Mouse (Mus musculus) macrophage (primary cell): ENCODE measurements around the gene Npc1l1. TPM values are rescaled to one million over a fixed set of nuclear protein-coding genes. Genes with fewer than 3 reads are reported as not detected.

ENCODE experiments used
- H3K27ac ChIP-seq: fragments of 350-480 bp; formaldehyde crosslinking; 2 replicates; pipeline ENCODE4 v1.9.0; 2021
- H3K36me3 ChIP-seq: fragments of 350-480 bp; formaldehyde crosslinking; 2 replicates; pipeline ENCODE4 v1.9.0; 2021; ENCODE audit errors: inconsistent target
- H3K4me3 ChIP-seq: fragments of 350-480 bp; formaldehyde crosslinking; 2 replicates; pipeline ENCODE4 v1.9.0; 2021; ENCODE audit errors: inconsistent target
- H3K79me2 ChIP-seq: fragments of 350-480 bp; formaldehyde crosslinking; 2 replicates; pipeline ENCODE4 v1.9.0; 2021; ENCODE audit errors: inconsistent target
- WGBS: methylation state at CpG from one replicate; pipeline ENCODE4 v1.1.7; 2026; ENCODE audit warnings: inconsistent platforms; ENCODE audit not compliant: missing documents; 5-methylcytosine and 5-hydroxymethylcytosine counted together
- polyA plus RNA-seq: library from polyadenylated mRNA; stranded (reverse); fragments of 250-400 nt; gene quantifications from 3 replicates; pipeline ENCODE4 v1.2.4, GENCODE M21; 2018; ENCODE audit warnings: inconsistent platforms

Npc1l1 gene
- polyA plus RNA-seq, 1 experiment from 2014 or later, result 0.03 TPM

GRCm38 (mm10) chr11:6184202-6184935 is 45.6 kb downstream of the Npc1l1 start:
- Histone ChIP-seq H3K4me3 (no peak overlapping the region), H3K36me3 (0 out of 2 replicates have a peak, but pooled peaks cover 5% of the 10 kb centered on the region), H3K79me2 (peaks cover 100% of the 10 kb centered on the region), H3K27ac (no peak overlapping the region)
- 56% methylated on average over 11 of the region's 11 CpGs for WGBS

DNA sequence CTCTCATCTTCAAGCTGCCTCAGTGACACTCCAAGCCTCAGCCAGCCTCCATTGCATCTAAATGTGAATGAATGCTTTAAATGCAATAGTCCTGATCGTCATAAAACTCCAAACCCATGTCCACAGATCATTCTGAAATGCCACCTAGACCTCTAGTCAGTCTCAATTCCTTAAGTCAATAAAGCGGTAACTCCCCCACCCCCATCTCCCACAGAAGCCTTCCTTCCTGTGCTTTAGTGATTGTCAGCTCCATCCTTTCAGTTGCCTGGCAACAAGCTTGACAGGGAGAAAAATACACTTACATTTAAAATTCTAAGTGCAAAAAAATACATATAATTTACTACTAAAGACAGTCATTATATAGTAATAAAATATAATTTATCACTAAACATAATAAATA is 46.7 kb downstream of the Npc1l1 start:
- Histone ChIP-seq H3K36me3 (0 out of 2 replicates have a peak, but pooled peaks cover 5% of the 10 kb centered on the region), H3K79me2 (peaks cover 100% of the 10 kb centered on the region), H3K4me3 (no peak overlapping the region), H3K27ac (no peak overlapping the region)
- 91% methylated on average over 2 of the region's 2 CpGs for WGBS

GRCm38 (mm10) chr11:6180811-6181399 is 49.0 kb downstream of the Npc1l1 start:
- no peak overlapping the region for H3K4me3 ChIP-seq
- H3K79me2 ChIP-seq, result peaks cover 100% of the 10 kb centered on the region
- H3K27ac ChIP-seq, result no peak overlapping the region
- 90% methylated on average over 6 of the region's 6 CpGs for WGBS
- H3K36me3 ChIP-seq, result 0 out of 2 replicates have a peak, but pooled peaks cover 2% of the 10 kb centered on the region

DNA sequence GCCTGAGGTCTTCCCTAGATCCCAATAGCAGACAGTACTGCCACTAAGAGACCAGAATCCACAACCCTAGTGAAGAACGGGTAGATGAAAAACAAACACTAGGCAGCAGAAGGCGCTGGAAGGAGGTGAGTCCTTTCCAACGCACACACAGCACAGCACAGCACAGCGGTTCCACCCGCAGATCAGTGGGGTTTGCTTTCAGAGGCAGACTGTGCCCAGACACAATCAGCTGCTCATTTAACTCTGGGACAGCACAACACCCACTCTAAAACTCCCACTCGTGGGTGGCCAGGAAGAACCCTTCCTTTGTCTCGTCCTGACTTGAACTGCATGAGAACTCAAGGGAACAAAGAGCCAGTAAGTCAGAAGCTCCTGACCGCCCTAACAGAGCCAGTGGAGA is 50.7 kb downstream of the Npc1l1 start:
- H3K79me2 ChIP-seq, result peaks cover 100% of the 10 kb centered on the region
- no peak overlapping the region for H3K4me3 ChIP-seq
- H3K27ac ChIP-seq, result peak overlapping the region; percentile 22
- H3K36me3 ChIP-seq, result no peaks in the 10 kb centered on the region
- WGBS, result 58% methylated on average over 8 of the region's 8 CpGs

GRCm38 (mm10) chr11:6178673-6179166 is 51.2 kb downstream of the Npc1l1 start:
- Histone ChIP-seq H3K36me3 (no peaks in the 10 kb centered on the region), H3K79me2 (peaks cover 100% of the 10 kb centered on the region), H3K27ac (peak overlapping the region; percentile 22), H3K4me3 (no peak overlapping the region)
- WGBS, result 0% methylated on average over 2 of the region's 2 CpGs

DNA sequence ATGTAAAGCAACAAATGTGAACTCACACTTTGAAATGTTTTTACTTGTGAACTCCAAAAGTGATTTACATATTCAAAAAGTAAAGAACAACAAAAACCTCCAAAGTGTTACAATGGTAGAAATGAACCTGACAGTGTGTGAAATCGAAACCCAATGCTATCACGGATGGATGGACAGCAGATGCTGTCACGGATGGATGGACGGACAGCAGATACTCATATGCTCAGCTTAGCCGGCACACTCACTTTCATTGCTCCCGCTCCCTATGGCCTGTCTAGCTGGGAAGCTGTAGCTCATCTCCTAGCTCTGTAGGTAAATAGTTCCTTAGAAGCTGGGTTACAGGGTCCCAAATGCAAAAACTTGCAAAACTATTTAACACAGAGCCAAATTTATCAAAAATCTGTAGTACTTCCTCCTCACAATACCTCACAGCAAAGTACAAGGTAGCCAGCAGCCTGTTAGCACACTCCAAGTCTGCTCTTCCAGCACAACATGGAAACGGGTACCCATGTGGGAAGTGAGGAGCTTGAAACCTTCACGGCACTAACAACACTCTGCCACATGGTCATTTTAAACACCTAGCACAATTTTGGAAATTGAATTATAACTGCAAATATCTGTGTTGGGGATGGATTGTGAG is 52.0 kb downstream of the Npc1l1 start:
- no peak overlapping the region for H3K27ac ChIP-seq

GRCm38 (mm10) chr11:6175506-6175905 is 54.4 kb downstream of the Npc1l1 start:
- H3K4me3 ChIP-seq, result no peak overlapping the region
- WGBS, result 89% methylated on average over 1 of the region's 1 CpGs
- H3K36me3 ChIP-seq, result no peaks in the 10 kb centered on the region
- H3K79me2 ChIP-seq, result peaks cover 99% of the 10 kb centered on the region
- no peak overlapping the region for H3K27ac ChIP-seq

More for the DNA sequence above, 52.0 kb downstream of the Npc1l1 start:
- 94% methylated on average over 8 of the region's 8 CpGs for WGBS
- H3K79me2 ChIP-seq, result peaks cover 100% of the 10 kb centered on the region
- H3K4me3 ChIP-seq, result no peak overlapping the region
- no peaks in the 10 kb centered on the region for H3K36me3 ChIP-seq

DNA sequence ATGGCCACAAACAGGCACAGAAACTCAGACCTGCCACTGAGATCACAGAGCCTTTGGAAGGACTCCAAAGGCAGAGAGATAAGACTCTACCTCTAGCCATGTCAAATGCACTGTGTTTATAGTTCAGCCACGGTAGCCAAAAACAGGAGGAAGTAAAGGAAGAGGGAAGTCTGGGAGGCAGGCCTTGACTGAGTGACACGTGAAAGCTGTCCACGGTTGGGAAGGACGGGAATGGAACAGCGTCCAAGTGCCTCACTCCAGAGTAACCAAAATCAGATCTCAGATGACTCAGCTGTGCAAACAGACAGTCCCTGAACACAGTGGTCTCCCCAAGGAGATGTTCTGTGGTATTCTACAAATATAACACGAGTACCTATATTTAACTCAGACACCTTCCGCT is 55.2 kb downstream of the Npc1l1 start:
- Histone ChIP-seq H3K4me3 (no peak overlapping the region), H3K36me3 (no peaks in the 10 kb centered on the region), H3K79me2 (peaks cover 99% of the 10 kb centered on the region), H3K27ac (no peak overlapping the region)
- 35% methylated on average over 7 of the region's 7 CpGs for WGBS

- Histone ChIP-seq H3K4me3 (no peak overlapping the region), H3K36me3 (no peaks in the 10 kb centered on the region), H3K27ac (no peak overlapping the region), H3K79me2 (peaks cover 96% of the 10 kb centered on the region)
- whole genome bisulfite sequencing, result 23% methylated on average over 2 of the region's 2 CpGs
These were observed 60.8 kb downstream of the Npc1l1 start for GRCm38 (mm10) chr11:6169041-6169663.

DNA sequence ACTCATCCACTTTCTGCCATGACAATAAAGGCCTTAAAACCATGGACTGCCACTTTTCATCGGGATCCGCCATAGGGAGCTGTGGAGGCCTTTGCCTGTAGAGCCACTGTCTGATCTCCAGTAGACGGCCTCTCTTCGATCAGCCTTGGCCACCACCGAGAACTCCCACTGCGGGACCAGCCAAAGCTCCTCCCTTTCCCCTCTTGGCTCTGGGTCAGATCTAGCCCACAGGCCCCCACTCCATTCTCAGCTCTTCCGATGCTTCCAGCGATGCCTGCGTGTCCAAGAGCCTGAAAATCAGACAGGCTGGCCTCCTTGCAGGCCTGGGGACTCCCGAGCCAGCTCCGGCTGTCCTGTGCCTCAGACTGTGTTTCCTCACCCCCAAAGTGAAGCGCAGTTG is 63.6 kb downstream of the Npc1l1 start:
- H3K36me3 ChIP-seq, result no peaks in the 10 kb centered on the region
- peaks cover 97% of the 10 kb centered on the region for H3K79me2 ChIP-seq
- H3K27ac ChIP-seq, result no peak overlapping the region
- 94% methylated on average over 11 of the region's 12 CpGs for WGBS
- no peak overlapping the region for H3K4me3 ChIP-seq

DNA sequence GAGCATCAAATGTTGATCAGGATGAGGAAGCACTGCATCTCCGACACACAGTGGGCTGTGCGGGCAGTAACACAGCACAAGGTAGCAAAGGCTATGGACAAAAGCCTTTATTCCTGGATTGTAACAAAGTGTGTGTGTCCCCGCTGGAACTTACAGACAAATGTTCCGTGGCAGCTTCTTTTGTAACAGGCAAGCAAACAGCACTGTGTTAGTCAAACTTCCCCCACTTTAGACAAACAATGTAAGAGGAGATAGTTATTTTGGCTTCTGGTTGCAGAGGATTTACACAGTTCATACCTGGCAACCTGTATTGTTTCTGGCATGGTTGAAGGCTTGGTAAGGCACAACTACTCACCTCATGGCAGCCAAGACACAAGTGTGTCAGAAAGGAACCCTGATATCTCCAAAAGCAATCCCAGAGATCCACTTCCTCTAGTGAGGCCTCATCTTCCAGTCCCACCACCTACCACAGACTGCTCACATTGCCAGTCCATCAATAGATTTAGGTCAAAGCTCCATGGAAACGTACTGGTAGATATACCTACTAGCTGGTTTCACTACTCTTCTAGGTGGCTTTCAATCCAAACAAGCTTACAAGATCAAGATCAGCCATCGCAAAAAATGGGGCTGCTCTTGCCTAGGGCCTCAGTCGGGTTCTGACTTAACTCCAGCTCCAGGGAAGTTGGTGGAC is 64.4 kb downstream of the Npc1l1 start:
- WGBS, result 93% methylated on average over 7 of the region's 7 CpGs
- peaks cover 97% of the 10 kb centered on the region for H3K79me2 ChIP-seq
- H3K27ac ChIP-seq, result no peak overlapping the region
- no peak overlapping the region for H3K4me3 ChIP-seq
- H3K36me3 ChIP-seq, result no peaks in the 10 kb centered on the region

GRCm38 (mm10) chr11:6164781-6165180 is 65.2 kb downstream of the Npc1l1 start:
- Histone ChIP-seq H3K27ac (no peak overlapping the region), H3K4me3 (no peak overlapping the region), H3K36me3 (no peaks in the 10 kb centered on the region), H3K79me2 (peaks cover 97% of the 10 kb centered on the region)
- 93% methylated on average over 7 of the region's 7 CpGs for WGBS

GRCm38 (mm10) chr11:6163706-6164105 is 66.2 kb downstream of the Npc1l1 start:
- 94% methylated on average over 11 of the region's 12 CpGs for WGBS
- Histone ChIP-seq H3K27ac (no peak overlapping the region), H3K36me3 (no peaks in the 10 kb centered on the region), H3K4me3 (no peak overlapping the region), H3K79me2 (peaks cover 100% of the 10 kb centered on the region)

DNA sequence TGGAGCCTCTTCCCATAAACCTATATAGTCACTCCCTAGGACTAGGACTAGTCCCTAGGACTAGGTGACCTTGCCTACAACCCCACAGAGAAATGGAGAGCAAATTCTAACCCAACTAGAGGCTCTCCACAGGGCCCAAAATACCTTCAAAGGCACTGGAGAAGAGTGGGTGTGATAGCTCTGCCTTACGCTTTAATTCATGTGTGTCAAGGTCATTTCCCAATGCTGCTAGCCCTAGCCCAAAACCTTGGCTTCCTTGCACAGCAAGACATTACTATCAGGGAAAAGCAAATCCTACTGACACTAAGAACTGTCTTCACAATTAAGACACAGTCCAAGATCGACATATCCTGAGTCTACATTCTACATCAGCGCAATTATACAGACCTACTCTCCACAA is 66.9 kb downstream of the Npc1l1 start:
- 85% methylated on average over 3 of the region's 3 CpGs for WGBS
- no peak overlapping the region for H3K4me3 ChIP-seq
- no peaks in the 10 kb centered on the region for H3K36me3 ChIP-seq
- H3K79me2 ChIP-seq, result peaks cover 100% of the 10 kb centered on the region
- H3K27ac ChIP-seq, result no peak overlapping the region
